Mouse (Mus musculus): Measurements from ENCODE around the gene Itk.

GRCm38 (mm10) chr11:46304093-46304492, 85.2 kb downstream of the Itk start:
- TF ChIP-seq CTCF (IDR thresholded peaks at IDR 0.05; ENCODE audit: low read depth, low read length) (no peak), POLR2A (IDR thresholded peaks at IDR 0.05; ENCODE audit: borderline replicate concordance, low read depth, low read length) (no peak)

Data from bone marrow macrophage, adult 2 months (primary cell).